Mouse (Mus musculus): ENCODE measurements around the gene Wdr91.

Gene Wdr91

DNA sequence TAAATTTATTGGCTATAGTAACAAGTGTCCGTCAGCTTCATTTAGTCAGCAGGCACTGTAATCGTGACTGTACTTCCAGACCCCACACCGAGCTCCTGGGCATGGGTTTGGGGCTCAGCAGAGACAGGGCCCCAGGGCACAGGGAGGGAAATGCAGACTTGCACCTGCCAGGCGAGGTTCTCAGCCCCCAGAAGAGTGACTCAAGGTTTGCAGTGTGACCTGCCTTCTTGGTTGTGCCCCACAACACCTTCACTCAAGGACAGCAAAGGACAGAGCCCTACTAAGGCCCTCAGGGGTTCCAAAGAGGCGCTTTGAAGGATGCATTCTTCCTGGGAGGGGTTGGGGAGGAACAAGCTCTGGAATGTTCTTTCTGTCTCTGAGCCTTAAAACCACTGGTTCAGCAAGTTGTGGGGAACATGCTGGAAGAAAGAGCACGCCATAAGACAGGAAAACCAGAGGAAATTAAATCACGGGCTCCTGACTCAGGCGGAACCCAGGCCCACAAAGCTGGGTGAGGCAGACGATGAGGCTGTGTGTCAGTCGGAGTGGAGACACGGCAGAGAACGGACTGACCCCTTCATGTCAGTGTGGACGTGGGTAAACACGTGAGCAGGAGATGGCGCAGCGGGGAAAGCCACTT lies 31.5 kb downstream of the Wdr91 start:
- DNase-seq (ENCODE audit: extremely low spot score, low spot score): no peak

DNA sequence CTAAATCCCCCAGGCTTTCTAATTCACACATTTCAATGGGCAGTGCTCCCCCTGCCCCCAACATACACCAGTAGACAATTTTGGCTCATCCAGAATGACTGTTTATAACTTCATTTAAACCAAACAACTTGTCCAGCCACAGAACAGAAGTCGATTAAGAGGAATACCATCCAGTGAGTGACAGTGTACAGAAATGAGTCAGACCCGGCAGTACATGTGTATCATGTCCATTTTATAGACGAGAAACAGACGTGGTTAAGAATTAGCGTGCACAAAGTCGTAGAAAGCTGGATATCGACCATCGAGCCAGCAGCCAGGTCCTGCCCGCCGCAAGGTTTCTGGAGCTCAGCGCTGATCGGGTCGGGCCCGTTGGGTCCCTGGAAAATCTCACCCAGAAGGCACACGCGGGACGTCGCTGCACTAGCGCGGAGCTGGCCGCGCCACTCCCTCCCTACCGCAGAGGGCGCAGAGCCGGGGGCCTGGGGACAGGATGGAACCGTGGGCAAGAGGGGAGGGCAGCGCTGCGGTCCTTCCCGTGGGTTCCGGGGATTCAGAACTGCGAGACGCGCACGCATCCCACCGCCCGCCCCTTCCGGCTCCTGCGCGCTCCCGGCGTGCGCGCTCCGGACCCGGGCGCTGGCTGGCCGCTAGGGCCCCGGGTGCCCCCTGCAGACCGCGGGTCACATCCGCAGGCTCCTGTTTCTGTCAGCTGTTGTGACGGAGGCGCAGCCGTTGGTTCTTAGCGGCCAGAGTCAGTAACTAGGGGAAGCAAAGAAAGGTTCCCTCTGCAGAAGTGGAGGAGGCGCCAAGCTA lies 33.0 kb downstream of the Wdr91 start, which contains the start of gene Cyren:
Gene Cyren, minus strand, starts transcription at position 552 of the 813 bp plus-strand sequence.
- peak; percentile 90 for DNase-seq (ENCODE audit: extremely low spot score, low spot score)

DNA sequence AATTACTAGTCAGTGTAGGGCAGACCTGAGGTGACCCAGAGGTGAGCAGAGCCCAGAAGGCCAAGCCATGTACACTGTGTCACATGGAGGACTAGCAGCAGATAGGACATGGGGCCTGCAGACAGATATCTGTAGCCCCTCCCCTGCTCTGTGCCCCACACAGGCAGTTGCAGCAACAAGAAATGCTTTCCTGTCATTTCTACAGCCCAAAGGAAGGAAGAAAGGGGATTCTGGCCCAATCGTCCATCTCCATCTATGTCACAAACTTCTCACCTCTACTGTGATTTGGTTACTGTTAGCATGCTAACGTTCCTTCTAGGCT lies 33.9 kb downstream of the Wdr91 start:
- DNase-seq (ENCODE audit: extremely low spot score, low spot score): no peak

DNA sequence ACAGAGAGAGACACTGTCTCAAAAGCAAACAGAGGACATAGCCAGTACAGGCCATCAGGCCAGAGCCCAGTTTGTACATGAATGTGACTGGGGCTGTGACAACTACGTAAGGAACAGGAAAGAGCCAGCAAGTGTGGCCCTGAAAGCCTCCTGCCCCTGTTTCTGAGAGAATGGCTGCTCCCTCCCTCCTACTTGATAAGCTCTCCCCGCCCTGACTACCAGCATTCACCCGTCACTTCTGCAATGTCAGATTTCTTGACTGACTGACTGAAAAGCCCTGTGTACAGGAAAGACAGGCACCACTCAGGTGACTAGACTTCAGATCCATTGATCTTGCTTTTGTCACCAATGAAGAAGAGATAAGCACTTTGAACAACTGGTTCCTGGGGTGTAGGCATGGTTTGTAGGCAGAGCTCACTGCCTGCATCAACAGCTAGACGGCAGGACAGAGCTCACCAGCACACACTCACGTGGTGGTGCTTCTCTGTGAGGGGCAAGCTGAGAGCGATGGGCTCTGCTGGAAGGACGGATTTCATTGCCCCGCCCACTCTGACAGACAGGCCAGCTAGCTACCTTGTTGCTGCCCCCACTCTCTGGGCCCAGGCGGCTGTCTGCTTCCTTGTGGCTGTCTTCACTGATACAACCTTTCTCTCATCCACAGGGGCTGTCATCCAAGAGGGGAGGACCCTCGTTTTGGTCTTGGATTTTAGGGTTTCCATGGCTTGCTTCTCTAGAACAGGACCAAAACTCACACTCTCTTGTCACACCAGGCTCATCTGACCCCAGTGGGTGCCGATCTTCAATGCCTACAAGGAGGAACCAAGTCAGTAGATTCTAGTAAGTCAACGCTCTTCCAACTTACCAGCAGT lies 34.5 kb downstream of the Wdr91 start:
- no peak for DNase-seq (ENCODE audit: extremely low spot score, low spot score)

DNA sequence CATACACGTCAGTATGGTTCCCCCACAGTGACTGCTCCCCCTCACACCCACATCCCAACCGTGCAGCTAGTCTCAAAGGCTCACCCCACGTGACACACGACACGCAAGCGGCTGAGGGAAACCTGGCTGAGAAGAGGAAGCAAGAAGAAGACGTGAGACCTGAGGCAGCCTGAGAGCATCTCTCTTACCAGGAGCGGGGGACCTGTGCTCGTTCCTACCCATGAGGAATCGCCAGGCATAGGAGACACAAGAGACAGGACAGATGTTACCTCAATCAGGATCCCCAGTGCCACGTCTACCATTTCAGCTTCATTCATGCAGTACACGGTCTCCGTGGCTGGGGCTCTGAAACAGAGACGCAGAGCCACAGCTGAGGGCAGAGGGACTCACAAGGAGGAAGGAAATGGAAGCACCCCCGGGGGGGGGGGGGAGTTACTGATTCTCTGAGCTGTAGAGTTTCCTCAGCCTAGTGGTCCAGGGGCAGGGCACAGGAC lies 35.4 kb downstream of the Wdr91 start:
- no peak for DNase-seq (ENCODE audit: extremely low spot score, low spot score)

DNA sequence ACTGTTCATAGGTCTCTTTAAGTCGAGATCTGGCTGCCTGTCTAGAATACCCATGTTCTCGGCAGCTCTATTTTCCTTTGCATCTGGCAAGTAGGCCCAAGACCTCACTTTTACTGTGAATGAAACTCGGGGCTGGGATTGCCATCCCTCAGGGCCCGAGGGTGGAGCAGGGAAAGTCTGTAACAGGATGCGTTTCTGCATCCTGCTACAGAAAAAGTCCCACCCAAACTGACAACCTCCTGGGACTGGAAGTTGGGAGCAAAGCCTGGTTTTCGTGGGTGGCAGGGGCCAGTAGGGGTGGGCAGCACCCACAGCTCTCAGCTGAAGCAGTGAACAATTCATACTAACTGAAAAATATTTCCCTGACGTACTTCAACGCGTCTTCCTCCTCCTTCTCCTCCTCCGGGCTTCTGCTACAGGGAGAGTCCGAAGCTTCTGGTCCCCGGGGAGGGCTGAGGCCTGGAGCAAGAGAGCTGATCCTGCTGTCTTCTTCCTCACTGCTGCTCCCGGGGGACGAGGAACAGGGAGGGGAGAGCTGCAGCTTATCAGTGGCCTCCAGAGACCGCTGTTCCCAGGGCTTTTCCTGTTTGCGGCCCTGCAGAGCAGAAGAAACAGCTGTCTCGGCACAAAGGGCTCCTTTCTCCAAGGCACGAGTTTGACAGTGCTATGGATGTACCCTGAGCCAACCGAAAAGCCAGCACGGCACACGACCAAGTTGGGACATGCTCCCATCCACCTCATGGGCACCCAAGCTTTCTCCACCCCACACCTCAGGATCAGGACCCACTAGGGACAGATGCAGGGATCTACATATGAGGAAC lies 36.4 kb downstream of the Wdr91 start:
- DNase-seq (ENCODE audit: extremely low spot score, low spot score): peak; percentile 11

DNA sequence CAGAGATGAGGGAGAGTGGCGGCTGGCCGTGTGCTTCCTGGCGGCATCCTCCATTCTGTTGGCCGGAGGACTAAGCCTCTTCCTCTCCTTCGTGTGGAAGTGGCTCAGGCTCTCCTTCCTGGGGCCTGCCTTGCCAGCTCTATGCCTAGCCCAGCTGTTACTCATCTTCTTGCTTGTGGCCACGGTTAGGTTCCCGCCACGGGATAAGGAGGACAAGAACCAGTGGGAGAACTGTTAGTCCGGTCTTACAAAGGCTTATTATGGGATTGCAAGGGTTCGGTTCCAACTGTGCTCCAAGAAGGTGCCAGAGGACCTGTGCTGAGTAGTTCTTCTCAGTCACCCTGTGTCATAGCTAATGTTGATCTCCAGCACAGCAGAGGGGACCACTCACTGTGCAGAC lies 37.8 kb downstream of the Wdr91 start:
- DNase-seq (ENCODE audit: extremely low spot score, low spot score): no peak

DNA sequence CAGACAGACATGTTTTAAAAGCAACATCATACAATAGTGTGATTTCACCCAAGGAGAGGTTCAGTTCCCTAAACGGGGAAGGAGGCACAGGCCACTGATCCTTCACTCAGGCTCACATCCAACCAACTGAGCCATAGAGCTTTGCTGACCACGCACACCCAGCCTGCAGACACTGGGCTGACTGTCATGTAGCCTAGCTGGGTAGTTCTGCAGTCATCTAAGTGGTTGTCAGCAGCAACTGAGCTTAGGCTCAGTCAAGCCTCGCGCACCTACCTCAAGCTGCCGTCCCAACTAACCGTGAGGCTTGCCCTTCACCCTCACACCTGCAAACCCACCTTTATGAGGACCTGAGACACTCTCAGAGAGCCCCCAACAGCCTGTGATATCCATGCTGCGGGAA lies 38.7 kb downstream of the Wdr91 start:
- DNase-seq (ENCODE audit: extremely low spot score, low spot score): peak; percentile 10

DNA sequence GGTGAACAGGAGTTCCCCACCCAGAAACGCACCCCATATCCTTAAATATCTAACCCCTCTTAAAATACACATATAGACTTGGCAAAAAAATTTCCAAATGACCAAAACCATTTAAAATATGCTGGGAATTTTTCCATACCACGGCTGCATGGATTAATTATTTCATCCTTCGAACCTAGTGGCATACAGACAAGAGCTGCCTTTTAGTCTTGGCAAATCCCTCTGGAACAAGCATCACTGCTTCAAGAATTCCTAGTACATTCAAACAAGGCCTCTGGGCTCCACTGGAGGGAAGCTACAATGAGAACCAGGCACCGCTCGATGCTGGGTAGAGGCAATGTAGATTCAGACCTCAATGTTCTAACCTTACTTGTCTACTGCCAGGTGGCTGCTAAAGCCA lies 40.0 kb downstream of the Wdr91 start:
- no peak for DNase-seq (ENCODE audit: extremely low spot score, low spot score)

DNA sequence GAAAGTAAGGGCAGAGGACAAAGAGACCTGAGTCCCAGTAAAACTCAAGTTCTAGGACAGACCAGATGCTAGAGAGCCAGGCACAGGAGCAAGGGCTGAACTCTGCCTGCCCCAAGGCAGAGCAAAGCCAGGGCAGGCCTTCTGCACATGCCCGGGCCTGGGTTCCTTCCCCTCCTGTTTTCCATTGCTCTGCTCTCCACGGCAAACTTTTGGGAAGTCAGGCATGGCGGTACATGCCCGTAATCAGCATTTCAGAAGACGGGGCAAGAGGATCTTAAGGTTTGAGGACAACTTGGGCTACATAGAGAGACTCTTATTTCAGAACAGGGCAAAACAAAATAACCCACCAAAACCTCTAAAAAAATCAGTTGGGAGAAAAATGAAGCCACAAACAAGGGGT lies 40.5 kb downstream of the Wdr91 start:
- peak; percentile 11 for DNase-seq (ENCODE audit: extremely low spot score, low spot score)

DNA sequence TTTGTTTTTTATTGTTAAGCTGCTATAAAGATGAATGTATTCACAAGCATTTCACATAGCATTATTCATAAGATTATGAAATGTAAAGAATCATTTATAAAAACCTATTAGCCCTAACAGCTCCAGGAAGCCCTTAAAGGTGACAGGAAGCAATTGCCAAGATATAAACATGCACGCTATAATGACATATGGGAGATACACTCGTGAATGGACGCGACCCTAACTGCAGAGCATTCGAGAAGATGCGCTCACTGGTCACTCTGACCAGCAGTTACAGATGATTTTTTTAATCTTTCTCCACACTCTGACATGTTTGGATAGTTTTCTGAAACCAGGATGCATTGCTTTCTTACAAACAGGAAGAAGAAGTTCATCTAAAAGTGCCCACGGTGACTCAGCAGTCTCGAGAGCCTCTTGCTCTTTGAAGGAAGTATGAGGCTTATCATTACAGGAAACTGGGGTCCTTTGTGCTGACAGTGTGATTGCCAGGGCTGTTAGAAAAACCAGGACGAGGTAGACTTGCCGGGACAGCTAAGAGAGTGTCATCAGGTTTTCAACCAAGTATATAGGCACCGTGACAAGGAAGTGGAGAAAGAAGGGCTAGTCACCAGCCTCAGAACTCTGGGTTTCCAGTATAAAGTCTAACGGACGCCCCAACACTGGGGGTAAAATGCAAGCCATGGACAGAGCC lies 41.3 kb downstream of the Wdr91 start:
- DNase-seq (ENCODE audit: extremely low spot score, low spot score): peak; percentile 13

DNA sequence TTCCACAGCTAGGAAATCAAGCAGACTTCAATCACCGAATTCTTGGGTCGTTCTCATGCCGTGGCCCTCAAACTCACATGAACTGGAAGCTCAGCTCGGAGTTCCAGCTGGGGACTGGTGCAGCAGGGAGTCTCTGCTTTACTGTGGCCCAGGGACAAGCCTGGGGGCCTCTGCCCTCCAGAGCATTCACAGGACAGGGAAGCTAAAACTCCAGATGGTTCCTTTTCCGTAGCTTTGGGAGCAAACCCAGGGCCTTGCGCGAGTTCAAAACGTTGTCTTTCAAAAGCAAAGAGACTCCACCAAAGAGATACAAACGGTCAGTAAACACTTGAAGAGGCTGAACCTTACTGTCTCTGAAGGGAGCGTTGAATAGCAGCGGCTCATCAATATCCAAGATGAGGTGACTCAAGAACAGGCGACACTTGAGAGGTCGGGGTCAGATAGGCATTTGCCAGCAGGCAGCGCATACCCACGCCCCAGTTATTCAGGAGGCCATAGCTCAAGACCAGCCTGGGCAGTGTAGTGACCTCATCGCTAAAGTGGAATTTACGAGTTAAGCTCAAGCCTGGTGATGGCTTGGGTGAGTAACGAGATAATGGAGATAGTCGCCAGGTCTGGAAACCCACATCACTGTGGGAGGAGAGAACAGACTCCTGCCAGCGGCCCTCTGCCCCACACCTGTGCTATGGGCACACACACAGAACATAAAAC lies 42.0 kb downstream of the Wdr91 start:
- DNase-seq (ENCODE audit: extremely low spot score, low spot score): peak; percentile 12

DNA sequence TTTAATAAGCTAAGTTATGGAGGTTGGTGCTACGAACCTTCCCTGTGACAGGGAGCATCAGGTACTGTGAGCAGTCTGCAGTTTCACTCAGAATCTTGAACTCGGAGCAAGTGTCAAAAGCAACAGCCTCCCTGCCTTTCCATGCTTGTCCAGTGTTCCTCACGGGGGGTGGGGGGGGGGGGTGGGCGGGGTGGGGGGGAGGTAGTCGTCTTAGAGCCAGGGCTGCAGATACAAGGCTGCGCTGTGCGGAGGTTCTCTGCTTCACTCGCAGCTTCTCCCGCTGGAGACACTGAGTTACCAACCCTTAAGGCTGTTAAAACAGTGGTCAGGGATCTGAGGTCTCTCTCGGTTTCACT lies 42.7 kb downstream of the Wdr91 start:
- no peak for DNase-seq (ENCODE audit: extremely low spot score, low spot score)

DNA sequence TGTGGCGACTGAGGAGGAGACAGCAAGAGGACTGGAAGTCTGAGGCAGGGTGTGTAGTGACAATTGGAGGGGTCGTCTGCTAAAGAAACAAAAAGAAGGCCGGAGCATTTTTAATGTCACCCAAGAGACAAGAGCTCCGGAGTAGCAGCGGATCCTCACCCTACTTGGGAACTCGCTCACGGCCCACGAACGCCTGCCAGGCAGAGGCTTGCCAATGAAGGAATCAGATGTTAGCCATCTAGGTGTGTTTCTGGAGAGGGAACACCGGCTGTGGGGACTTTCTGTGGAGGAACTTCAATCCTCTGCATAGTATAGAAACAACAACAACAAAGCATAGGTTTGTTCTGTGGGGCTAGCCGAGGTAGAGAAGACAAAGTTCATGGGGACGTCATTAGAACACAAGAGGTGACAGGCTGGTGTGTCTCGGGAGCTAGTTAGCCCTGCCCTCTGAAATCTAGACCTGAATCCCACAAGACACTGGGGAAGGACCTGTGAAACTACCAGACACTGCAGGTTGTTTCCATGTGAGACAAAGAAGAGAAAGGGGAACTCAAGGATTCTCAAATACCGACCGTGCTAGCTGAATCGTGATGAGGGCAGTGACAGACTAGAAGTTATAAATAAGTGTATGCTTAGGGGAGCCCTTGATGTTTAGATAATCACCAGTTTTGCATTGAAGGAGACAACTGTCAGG lies 43.2 kb downstream of the Wdr91 start:
- DNase-seq (ENCODE audit: extremely low spot score, low spot score): peak; percentile 13

DNA sequence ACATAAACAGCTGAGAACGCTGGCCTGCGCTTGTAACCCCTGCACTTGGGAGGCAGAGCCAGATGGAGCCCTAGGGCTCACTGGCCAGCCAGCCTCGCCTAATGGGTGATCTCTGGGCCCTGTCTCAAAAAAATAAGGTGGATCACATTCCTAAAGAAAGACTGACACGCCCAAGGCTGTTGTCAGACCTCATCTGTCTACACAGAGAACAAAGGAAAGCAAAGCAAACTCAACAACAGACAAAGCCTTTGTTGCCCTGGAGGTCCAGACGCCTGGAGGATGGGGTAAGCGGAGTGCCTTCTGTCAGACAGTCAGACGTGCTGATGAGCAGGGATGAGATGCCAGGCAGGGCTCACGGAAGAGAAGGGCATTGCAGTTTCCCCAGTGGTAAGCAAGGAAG lies 43.9 kb downstream of the Wdr91 start:
- DNase-seq (ENCODE audit: extremely low spot score, low spot score): no peak

DNA sequence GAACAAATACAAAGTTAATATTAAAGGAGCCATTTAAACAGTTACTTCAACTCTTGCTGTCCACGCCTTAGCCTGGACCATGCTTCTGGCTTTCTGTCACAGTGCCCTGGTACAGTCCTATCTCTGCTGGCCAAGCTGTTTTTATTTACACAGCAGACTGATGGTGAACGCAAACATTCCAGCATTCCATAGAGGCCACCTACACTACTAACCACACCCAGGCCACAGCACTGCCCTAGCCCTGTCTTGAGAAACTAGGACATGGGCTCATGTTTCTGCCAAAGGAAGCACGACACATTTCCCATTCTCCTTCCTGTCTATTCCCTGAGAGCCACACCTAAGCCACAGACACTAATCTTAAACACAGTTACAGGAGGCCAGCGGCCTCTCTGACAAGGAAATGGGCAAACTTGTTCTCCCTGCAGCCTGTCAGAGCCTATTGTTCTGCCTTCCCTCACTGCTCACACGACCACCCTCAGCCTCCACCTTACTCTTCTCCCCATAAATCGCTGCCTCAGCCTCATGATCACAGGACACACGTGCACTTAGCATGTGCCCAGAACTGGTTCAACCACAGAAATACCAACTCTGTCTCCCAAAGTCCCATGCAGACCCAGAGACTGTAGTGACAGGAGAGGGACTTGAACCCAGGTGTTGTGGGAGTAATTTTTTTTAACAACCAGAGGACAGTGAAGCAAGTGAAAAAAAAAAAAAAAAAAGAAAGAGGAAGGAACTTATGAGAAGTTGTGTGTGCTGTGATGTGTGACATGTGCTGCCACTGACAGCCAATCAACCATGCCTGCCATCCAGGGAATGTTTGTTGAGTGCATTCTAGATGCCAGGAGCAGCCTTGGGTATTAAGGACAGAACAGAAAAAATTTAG lies 44.7 kb downstream of the Wdr91 start:
- peak; percentile 12 for DNase-seq (ENCODE audit: extremely low spot score, low spot score)

DNA sequence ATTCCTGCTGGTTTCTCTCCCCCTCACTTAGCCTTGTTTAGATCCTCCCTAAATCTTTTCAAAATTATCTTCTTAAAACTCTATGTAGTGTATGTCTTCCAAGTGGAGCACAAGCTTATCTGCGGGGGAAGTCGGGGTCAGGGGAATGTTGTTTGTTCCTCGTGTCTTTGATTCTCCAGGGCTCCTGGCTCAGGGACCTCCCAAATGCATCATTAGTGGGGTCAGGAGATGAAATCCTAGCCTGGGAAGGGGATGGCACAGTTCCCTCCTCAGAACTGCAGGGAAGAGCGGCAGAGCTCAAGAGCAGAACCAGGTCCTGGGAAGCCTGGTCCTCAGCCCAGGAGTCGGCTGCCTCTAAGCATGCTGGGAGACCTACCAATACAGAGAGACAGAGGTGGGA lies 45.5 kb downstream of the Wdr91 start:
- no peak for DNase-seq (ENCODE audit: extremely low spot score, low spot score)

DNA sequence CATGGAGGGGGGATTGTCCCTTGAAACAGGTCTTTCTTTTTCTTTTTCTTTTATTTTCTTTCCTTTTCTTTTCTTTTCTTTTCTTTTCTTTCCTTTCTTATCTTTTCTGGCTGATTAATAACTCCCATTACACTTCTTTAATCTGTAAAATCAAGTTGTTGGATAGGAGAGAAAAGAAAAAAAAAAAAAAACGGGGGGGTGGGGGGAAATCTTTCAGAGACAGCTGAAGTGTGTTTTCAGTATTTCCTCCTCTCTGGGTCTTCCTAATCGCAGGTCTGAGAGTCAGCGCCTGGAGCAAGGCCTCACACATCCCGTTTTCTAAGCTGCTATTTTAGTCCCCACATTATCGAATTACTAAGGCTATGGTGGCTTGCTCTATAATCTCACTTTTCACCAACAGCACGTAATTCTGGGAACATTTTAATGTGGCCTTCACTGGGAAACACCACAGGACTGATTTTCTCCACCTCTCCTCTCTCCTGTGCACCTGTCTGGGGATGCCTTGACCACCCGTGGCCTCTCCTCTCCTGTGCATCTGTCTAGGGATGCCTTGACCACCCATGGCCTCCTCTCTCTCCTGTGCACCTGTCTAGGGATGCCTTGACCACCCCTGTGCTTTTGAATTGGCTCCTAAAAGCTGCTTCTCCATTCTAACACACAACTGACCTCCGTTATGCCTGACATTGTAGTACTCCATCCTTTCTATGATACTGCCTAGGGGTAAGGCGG lies 46.7 kb downstream of the Wdr91 start:
- no peak for DNase-seq (ENCODE audit: extremely low spot score, low spot score)

Measured in neural tube, embryonic 10.5 days (tissue).